Mouse (Mus musculus) mammary gland, adult 2 months (tissue): ENCODE measurements around the gene Vav3. TPM values are rescaled to one million over a fixed set of nuclear protein-coding genes. Genes with fewer than 3 reads are reported as not detected.

Experiments used
- polyA plus RNA-seq: library from polyadenylated mRNA; depleted of rRNA; stranded (reverse); fragments of >200 nt; gene quantifications from 2 replicates; pipeline ENCODE4 v1.2.3, GENCODE M21; 2012; ENCODE audit warnings: low replicate concordance; rRNA removed

The Vav3 gene
- polyA plus RNA-seq, result 3.3 and 5.3 TPM in 2 replicates

GRCm38 (mm10) chr3:109340274-109341070 is at the start of gene Vav3:
Vav3 (plus strand) TSS chr3:109340653.

Other genes starting within 250 kb of the Vav3 start
- gene Slc25a24, start 217.5 kb upstream of the Vav3 start, polyA plus RNA-seq, result 5.7 and 11.2 TPM in 2 replicates